Mouse (Mus musculus) CH12.LX (cell line): ENCODE results near the gene Gm26558. TPM values are rescaled to one million over a fixed set of nuclear protein-coding genes. Genes with fewer than 3 reads are reported as not detected.

Experiments used
- DNase-seq: peaks from one replicate; pipeline ENCODE4 v3.0.0-alpha.2; 2013; ENCODE audit errors: extremely low read depth
- H3K27ac ChIP-seq: 2 replicates; pipeline ENCODE4 v1.5.1; 2012; ENCODE audit warnings: low read depth, mild to moderate bottlenecking, control low read depth, moderate library complexity; ENCODE audit not compliant: insufficient read depth
- H3K27me3 ChIP-seq: replicated peaks from 2 replicates; pipeline ENCODE3; 2012; ENCODE audit warnings: inconsistent platforms
- H3K36me3 ChIP-seq, 2 experiments: replicated peaks in 1 of 2; 2 replicates each; pipeline versions ENCODE3 to v1.6.1; 2012; ENCODE audit warnings: inconsistent platforms in 1 of 2, low read length in 1 of 2, mild to moderate bottlenecking in 1 of 2, mixed read lengths in 1 of 2, moderate library complexity in 1 of 2; ENCODE audit not compliant: control insufficient read depth in 1 of 2, insufficient read depth in 1 of 2
- H3K4me1 ChIP-seq, 2 experiments: 2 replicates each; pipeline ENCODE4 v1.6.1; 2012; ENCODE audit warnings: inconsistent platforms in 1 of 2, moderate library complexity in 1 of 2; ENCODE audit not compliant: insufficient read depth in 2 of 2, control insufficient read depth in 1 of 2
- H3K4me2 ChIP-seq: 2 replicates; pipeline ENCODE4 v1.6.1; 2012; ENCODE audit warnings: low read depth, mild to moderate bottlenecking, control low read depth; ENCODE audit not compliant: poor library complexity, insufficient read depth, severe bottlenecking
- H3K4me3 ChIP-seq, 3 experiments: fragments of 150-350 bp in 1 of 3; sonication (generic) in 1 of 3; replicated peaks in 1 of 3; 2 replicates each; pipeline versions ENCODE3 to v1.5.1; 2011 to 2012; ENCODE audit warnings: low read depth in 2 of 3, low read length in 2 of 3, mild to moderate bottlenecking in 2 of 3, moderate library complexity in 2 of 3, control low read depth in 1 of 3, improper control_type of control experiment in 1 of 3, inconsistent platforms in 1 of 3, mixed read lengths in 1 of 3; ENCODE audit not compliant: poor library complexity in 1 of 3
- H3K79me2 ChIP-seq: replicated peaks from 2 replicates; pipeline ENCODE4 v1.6.1; 2012; ENCODE audit warnings: mild to moderate bottlenecking, moderate library complexity; ENCODE audit not compliant: control insufficient read depth, poor library complexity, insufficient read depth, severe bottlenecking; ENCODE audit errors: extremely low read depth
- H3K9ac ChIP-seq: 2 replicates; pipeline ENCODE4 v1.6.1; 2012; ENCODE audit warnings: low read depth, mild to moderate bottlenecking, control low read depth, moderate library complexity; ENCODE audit not compliant: insufficient read depth
- H3K9me3 ChIP-seq: replicated peaks from 2 replicates; pipeline ENCODE3; 2012; ENCODE audit warnings: low read length, inconsistent platforms, mixed read lengths
- CHD1 ChIP-seq: IDR thresholded peaks from 2 replicates; pipeline ENCODE4 v1.6.1; 2012; ENCODE audit warnings: low read depth, low read length, improper control_type of control experiment, inconsistent platforms
- CHD2 ChIP-seq: IDR thresholded peaks from 2 replicates; pipeline ENCODE4 v1.6.1; 2011; ENCODE audit warnings: low read length, improper control_type of control experiment
- CTCF ChIP-seq, 2 experiments: IDR thresholded peaks in 1 of 2; conservative IDR thresholded peaks in 1 of 2; 2 replicates each; pipeline ENCODE4 v1.5.1; 2011 to 2012; ENCODE audit warnings: low read depth in 2 of 2, low read length in 2 of 2, improper control_type of control experiment in 1 of 2, inconsistent platforms in 1 of 2, mild to moderate bottlenecking in 1 of 2, moderate library complexity in 1 of 2
- E2F4 ChIP-seq: IDR thresholded peaks from 2 replicates; pipeline ENCODE4 v1.6.1; 2011; ENCODE audit warnings: low read depth, low read length, improper control_type of control experiment; ENCODE audit not compliant: insufficient replicate concordance
- EP300 ChIP-seq: IDR thresholded peaks from 2 replicates; pipeline ENCODE4 v1.6.1; 2011; ENCODE audit warnings: low read length, improper control_type of control experiment
- ETS1 ChIP-seq: conservative IDR thresholded peaks from 2 replicates; pipeline ENCODE4 v1.6.1; 2012; ENCODE audit warnings: low read depth, mild to moderate bottlenecking, inconsistent platforms, low read length, improper control_type of control experiment, moderate library complexity
- IRF4 ChIP-seq: IDR thresholded peaks from 2 replicates; pipeline ENCODE4 v1.6.1; 2014; ENCODE audit warnings: low read depth, mild to moderate bottlenecking, inconsistent platforms, low read length, improper control_type of control experiment
- JUN ChIP-seq: IDR thresholded peaks from 2 replicates; pipeline ENCODE4 v1.6.1; 2011; ENCODE audit warnings: low read depth, mild to moderate bottlenecking, low read length, improper control_type of control experiment, moderate library complexity; ENCODE audit not compliant: insufficient read depth
- MAFK ChIP-seq: IDR thresholded peaks from 2 replicates; pipeline ENCODE4 v1.6.1; 2011; ENCODE audit warnings: low read length, improper control_type of control experiment; ENCODE audit not compliant: insufficient replicate concordance
- MAX ChIP-seq: IDR thresholded peaks from 2 replicates; pipeline ENCODE4 v1.6.1; 2011; ENCODE audit warnings: low read length, improper control_type of control experiment
- MAZ ChIP-seq: IDR thresholded peaks from 2 replicates; pipeline ENCODE4 v1.6.1; 2012; ENCODE audit warnings: low read depth, mild to moderate bottlenecking, inconsistent platforms, low read length, improper control_type of control experiment, moderate library complexity
- MEF2A ChIP-seq: IDR thresholded peaks from 2 replicates; pipeline ENCODE4 v1.6.1; 2014; ENCODE audit warnings: low read depth, mild to moderate bottlenecking, inconsistent platforms, low read length, improper control_type of control experiment, borderline replicate concordance
- MYC ChIP-seq: IDR thresholded peaks from 2 replicates; pipeline ENCODE4 v1.6.1; 2011; ENCODE audit warnings: low read depth, mild to moderate bottlenecking, improper control_type of control experiment, low read length
- NRF1 ChIP-seq: IDR thresholded peaks from 2 replicates; pipeline ENCODE4 v1.6.1; 2014; ENCODE audit warnings: low read depth, mild to moderate bottlenecking, inconsistent platforms, low read length, improper control_type of control experiment, moderate library complexity
- PAX5 ChIP-seq: IDR thresholded peaks from 2 replicates; pipeline ENCODE4 v1.6.1; 2012; ENCODE audit warnings: low read length, inconsistent platforms, mixed read lengths
- POLR2A ChIP-seq: IDR thresholded peaks from 2 replicates; pipeline ENCODE4 v1.6.1; 2011; ENCODE audit warnings: low read depth, mild to moderate bottlenecking, improper control_type of control experiment, low read length
- RAD21 ChIP-seq: IDR thresholded peaks from 2 replicates; pipeline ENCODE4 v1.6.1; 2011; ENCODE audit warnings: low read depth, mild to moderate bottlenecking, low read length, improper control_type of control experiment, moderate library complexity
- SIN3A ChIP-seq: IDR thresholded peaks from 2 replicates; pipeline ENCODE4 v1.6.1; 2012; ENCODE audit warnings: low read length, improper control_type of control experiment, inconsistent platforms
- TBP ChIP-seq: conservative IDR thresholded peaks from 2 replicates; pipeline ENCODE4 v1.6.1; 2011; ENCODE audit warnings: low read depth, low read length, improper control_type of control experiment
- TCF12 ChIP-seq: IDR thresholded peaks from 2 replicates; pipeline ENCODE4 v1.6.1; 2014; ENCODE audit warnings: low read depth, mild to moderate bottlenecking, inconsistent platforms, low read length, improper control_type of control experiment
- UBTF ChIP-seq: IDR thresholded peaks from 2 replicates; pipeline ENCODE4 v1.6.1; 2012; ENCODE audit warnings: low read depth, mild to moderate bottlenecking, inconsistent platforms, low read length, improper control_type of control experiment, moderate library complexity
- USF2 ChIP-seq: conservative IDR thresholded peaks from 2 replicates; pipeline ENCODE4 v1.6.1; 2011; ENCODE audit warnings: low read depth, low read length, improper control_type of control experiment
- ZKSCAN1 ChIP-seq: IDR thresholded peaks from 2 replicates; pipeline ENCODE4 v1.6.1; 2012; ENCODE audit warnings: low read depth, inconsistent platforms, low read length, improper control_type of control experiment, borderline replicate concordance
- ZMIZ1 ChIP-seq: IDR thresholded peaks from 2 replicates; pipeline ENCODE4 v1.6.1; 2012; ENCODE audit warnings: low read depth, mild to moderate bottlenecking, inconsistent platforms, low read length, improper control_type of control experiment
- ZNF384 ChIP-seq: IDR thresholded peaks from 2 replicates; pipeline ENCODE4 v1.6.1; 2012; ENCODE audit warnings: low read depth, low read length, improper control_type of control experiment, inconsistent platforms
- dilution Hi-C: fragments of 300-500 bp; cut with MboI; formaldehyde crosslinking; loops from 2 replicates; pipeline ENCODE4 v1.14.3; 2020; ENCODE audit warnings: low sequenced_read_pairs; ENCODE audit not compliant: extremely low pct_unique_long_range_greater_than_20kb, extremely low pct_ligation_motif_present
- in situ Hi-C: fragments of 300-500 bp; cut with MboI; formaldehyde crosslinking; loops from 3 replicates; pipeline ENCODE4 v1.14.3; 2019; ENCODE audit warnings: low sequenced_read_pairs, low pct_ligation_motif_present, low pct_unique_long_range_greater_than_20kb, mixed read lengths
- polyA plus RNA-seq: library from polyadenylated mRNA; unstranded; fragments of >175 nt; gene quantifications from 2 replicates; pipeline ENCODE4 v1.2.1, GENCODE M21; 2012; ENCODE audit warnings: low read depth; ENCODE audit not compliant: insufficient read length
- total RNA-seq, 2 experiments: library from RNA; depleted of rRNA; stranded (reverse); fragments of 300-350 nt in 1 of 2; fragments of >200 nt in 1 of 2; gene quantifications; 2 replicates each; pipeline ENCODE4 v1.2.3; 2012 to 2014

Gene Gm26558
- total and polyA plus RNA-seq, 3 experiments = 0.64 TPM; not detected in 2

DNA sequence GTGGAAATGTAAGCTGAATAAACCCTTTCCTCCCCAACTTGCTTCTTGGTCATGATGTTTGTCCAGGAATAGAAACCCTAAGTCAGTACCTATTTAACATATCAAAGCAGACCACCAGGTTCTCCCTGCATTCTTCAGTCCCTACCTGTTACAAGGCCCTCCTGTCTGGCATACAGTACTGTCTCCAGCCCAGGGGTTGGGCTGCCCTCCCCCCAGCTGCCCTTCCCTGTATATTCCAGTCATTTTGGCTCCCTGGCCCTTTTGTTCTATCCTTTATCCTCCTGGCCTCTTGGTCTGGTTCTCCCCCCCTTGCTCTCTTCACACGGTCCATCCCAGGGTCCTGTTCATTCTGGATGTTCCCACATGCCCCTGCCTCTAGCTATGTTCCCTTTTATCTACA lies 30.6 kb downstream of the Gm26558 start:
- in situ Hi-C loops (no loop called here), dilution Hi-C loops (no loop called here)
- H3K79me2 ChIP-seq = no peaks in the 10 kb centered on the region
- H3K4me1 ChIP-seq = peaks cover 0 to 19% of the 10 kb centered on the region in 2 experiments; a peak in 2 of 4 replicates
- DNase-seq = no peak
- H3K27ac ChIP-seq = no peak overlapping the region
- H3K4me3 ChIP-seq = no peak overlapping the region
- H3K36me3 ChIP-seq = no peaks in the 10 kb centered on the region
- H3K9ac ChIP-seq = no peak overlapping the region
- no peaks in the 10 kb centered on the region for H3K27me3 ChIP-seq
- TF ChIP-seq MAX (no peak), IRF4 (no peak), EP300 (no peak), POLR2A (no peak), NRF1 (no peak), JUN (no peak), ZKSCAN1 (no peak), MYC (no peak), CTCF (conservative IDR thresholded peaks at IDR 0.05 in 1 of 2, IDR thresholded peaks at IDR 0.05 in 1 of 2; ENCODE audit: low read depth in 2 of 2, low read length in 2 of 2) (no peak), SIN3A (no peak), CHD2 (no peak), RAD21 (no peak), MAFK (no peak), USF2 (no peak), ZMIZ1 (no peak), ZNF384 (no peak), MAZ (no peak), TBP (no peak), E2F4 (no peak)
- H3K4me2 ChIP-seq = no peak overlapping the region
- H3K9me3 ChIP-seq = peaks cover 5% of the 10 kb centered on the region

- no peaks in the 10 kb centered on the region for H3K27me3 ChIP-seq
- TF ChIP-seq MAFK (no peak), MEF2A (no peak), UBTF (no peak), CHD1 (no peak), TCF12 (no peak), ETS1 (no peak), MAZ (no peak), PAX5 (no peak)
- no peaks in the 10 kb centered on the region for H3K79me2 ChIP-seq
- H3K9me3 ChIP-seq = peaks cover 5% of the 10 kb centered on the region
- in situ Hi-C loops (no loop called here), dilution Hi-C loops (no loop called here)
- no peak overlapping the region for H3K9ac ChIP-seq
- H3K4me3 ChIP-seq = no peak overlapping the region
- no peak for DNase-seq
- no peaks in the 10 kb centered on the region for H3K36me3 ChIP-seq
- H3K27ac ChIP-seq = no peak overlapping the region
- no peak overlapping the region for H3K4me2 ChIP-seq
- peaks cover 0 to 19% of the 10 kb centered on the region in 2 experiments; a peak in 2 of 4 replicates for H3K4me1 ChIP-seq
Measured at GRCm38 (mm10) chr2:70629921-70630320, 32.0 kb downstream of the Gm26558 start.
